Mouse (Mus musculus): ENCODE measurements around the gene Mettl26.

DNA sequence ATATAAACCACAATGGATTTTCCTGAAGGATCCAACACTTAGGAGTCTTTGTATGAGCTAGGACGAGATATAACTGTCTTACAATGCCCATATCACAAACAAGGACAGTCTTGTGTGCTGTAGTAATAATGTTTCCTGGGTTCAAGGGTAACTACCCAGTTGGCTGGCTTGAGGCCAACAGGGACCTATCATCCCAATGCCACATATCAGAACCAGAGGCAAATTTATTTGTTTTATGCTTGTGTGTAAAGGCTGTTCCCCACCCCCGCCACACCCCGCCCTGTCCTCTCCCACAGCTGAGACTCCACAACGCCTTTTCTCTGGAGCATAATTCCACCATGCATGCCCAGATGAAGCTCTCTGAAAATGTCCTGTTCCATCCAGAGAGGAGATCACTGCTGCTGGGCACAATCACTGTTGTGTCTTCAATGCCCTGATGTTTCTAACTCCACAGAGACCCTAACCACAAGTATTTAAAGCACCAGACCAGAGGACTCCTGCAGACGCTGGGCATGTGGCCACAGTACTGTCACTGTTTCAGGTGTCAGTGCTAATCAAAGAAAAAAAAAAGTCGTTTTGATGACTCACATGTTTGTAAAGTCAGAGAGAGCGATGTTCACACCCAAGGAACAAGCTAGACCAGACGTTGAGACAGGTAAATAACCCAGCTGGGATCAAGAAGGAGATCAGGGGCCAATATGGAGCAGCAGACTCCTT lies 42.2 kb downstream of the Mettl26 start:
- TF ChIP-seq CTCF (IDR thresholded peaks at IDR 0.05; ENCODE audit: extremely low read depth, insufficient read length, insufficient replicate concordance, low read depth, low read length) (no peak), POLR2A (IDR thresholded peaks at IDR 0.05; ENCODE audit: low read depth, low read length) (no peak)

Data from small intestine, adult 2 months (tissue).